Mouse (Mus musculus) lung, postnatal 0 days (tissue): Measurements from ENCODE around the gene Pde12. TPM values are rescaled to one million over a fixed set of nuclear protein-coding genes. Genes with fewer than 3 reads are reported as not detected.
"Not testable (repeated sequence)": the region's sequence is repeated elsewhere in the genome, so short reads cannot be mapped to it uniquely, and the experiment has no call there.

ENCODE experiments used
- ATAC-seq: fragments of 200-750 bp; cut with Nextera tagmentation; 2 replicates; pipeline ENCODE4 v1.8.0; 2017; ENCODE audit warnings: moderate library complexity
- DNase-seq: peaks from one replicate; pipeline ENCODE4 v3.0.0-alpha.2; 2016; ENCODE audit warnings: low spot score
- H3K27ac ChIP-seq: fragments of 300-500 bp; sonication (generic); 2 replicates; pipeline ENCODE4 v1.5.1; 2014; ENCODE audit warnings: antibody characterized with exemption, mild to moderate bottlenecking, low read length, mixed read lengths
- H3K27me3 ChIP-seq: fragments of 300-500 bp; sonication (generic); replicated peaks from 2 replicates; pipeline ENCODE4 v1.6.1; 2014; ENCODE audit warnings: low read length, mixed read lengths; ENCODE audit not compliant: insufficient read depth
- H3K36me3 ChIP-seq: fragments of 300-500 bp; sonication (generic); 2 replicates; pipeline ENCODE4 v1.6.1; 2014; ENCODE audit warnings: low read length, mixed read lengths; ENCODE audit not compliant: insufficient read depth
- H3K4me1 ChIP-seq: fragments of 300-500 bp; sonication (generic); 2 replicates; pipeline ENCODE4 v1.6.1; 2014; ENCODE audit warnings: antibody characterized with exemption, low read depth, low read length, mixed read lengths; ENCODE audit not compliant: insufficient read depth
- H3K4me2 ChIP-seq: fragments of 300-500 bp; sonication (generic); replicated peaks from 2 replicates; pipeline ENCODE4 v1.6.1; 2014; ENCODE audit warnings: low read depth, mild to moderate bottlenecking, low read length, moderate library complexity, mixed read lengths
- H3K4me3 ChIP-seq: fragments of 300-500 bp; sonication (generic); 2 replicates; pipeline ENCODE4 v1.5.1; 2014; ENCODE audit warnings: low read depth, low read length
- H3K9ac ChIP-seq: fragments of 300-500 bp; sonication (generic); replicated peaks from 2 replicates; pipeline ENCODE4 v1.6.1; 2014; ENCODE audit warnings: low read depth, mild to moderate bottlenecking
- H3K9me3 ChIP-seq: fragments of 300-500 bp; sonication (generic); 2 replicates; pipeline ENCODE4 v1.6.1; 2016; ENCODE audit warnings: low read length, mixed read lengths
- CTCF ChIP-seq: IDR thresholded peaks from 2 replicates; pipeline ENCODE4 v1.5.1; 2016; ENCODE audit warnings: antibody characterized with exemption, mild to moderate bottlenecking
- EP300 ChIP-seq: IDR thresholded peaks from 2 replicates; pipeline ENCODE4 v1.6.1; 2016; ENCODE audit warnings: antibody characterized with exemption, mild to moderate bottlenecking, control low read depth
- WGBS: fragments of 180-500 bp; shearing (Covaris S2); extraction: QIAGEN DNeasy Blood & Tissue Kit; methylation state at CpG from one replicate; pipeline ENCODE4 v1.1.7; 2014; 5-methylcytosine and 5-hydroxymethylcytosine counted together
- polyA plus RNA-seq: library from polyadenylated mRNA; unstranded; fragments of >200 nt; fragmentation: Nextera tagmentation; extraction: Ambion mirVana; gene quantifications from 2 replicates; pipeline ENCODE4 v1.2.1, GENCODE M21; 2015

The Pde12 gene
- polyA plus RNA-seq, 1 experiment from 2014 or later: 5.5 TPM

DNA sequence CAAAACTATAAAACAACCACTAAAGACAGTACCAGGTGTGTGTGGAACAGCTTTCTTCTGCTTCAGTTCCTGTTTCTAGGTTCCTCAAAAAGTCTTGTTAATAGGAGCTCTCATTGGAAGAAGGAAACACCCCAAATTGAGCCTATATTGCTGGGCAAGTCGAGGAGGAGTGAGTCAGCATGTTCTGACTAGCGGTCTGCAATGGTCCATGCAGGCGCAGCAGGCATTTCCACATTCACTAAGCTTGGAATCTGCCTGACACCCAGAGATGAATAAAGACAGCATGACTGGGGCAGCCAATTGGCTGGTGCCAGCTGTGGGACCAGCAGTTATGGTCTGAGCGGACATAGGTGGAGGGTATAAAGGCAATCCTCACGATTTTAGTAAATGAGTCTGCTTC, 6.1 kb upstream of the Pde12 start:
- Histone ChIP-seq H3K9ac (no peak overlapping the region), H3K27ac (no peak overlapping the region), H3K4me1 (no peaks in the 10 kb centered on the region), H3K36me3 (no peaks in the 10 kb centered on the region), H3K9me3 (no peaks in the 10 kb centered on the region), H3K4me3 (no peak overlapping the region), H3K4me2 (no peak overlapping the region), H3K27me3 (no peaks in the 10 kb centered on the region)
- ATAC-seq (no peak), DNase-seq (peak; percentile 21)
- no peak for TF ChIP-seq CTCF
- no peak for TF ChIP-seq EP300
- WGBS: 70% methylated on average over 5 of the region's 5 CpGs

DNA sequence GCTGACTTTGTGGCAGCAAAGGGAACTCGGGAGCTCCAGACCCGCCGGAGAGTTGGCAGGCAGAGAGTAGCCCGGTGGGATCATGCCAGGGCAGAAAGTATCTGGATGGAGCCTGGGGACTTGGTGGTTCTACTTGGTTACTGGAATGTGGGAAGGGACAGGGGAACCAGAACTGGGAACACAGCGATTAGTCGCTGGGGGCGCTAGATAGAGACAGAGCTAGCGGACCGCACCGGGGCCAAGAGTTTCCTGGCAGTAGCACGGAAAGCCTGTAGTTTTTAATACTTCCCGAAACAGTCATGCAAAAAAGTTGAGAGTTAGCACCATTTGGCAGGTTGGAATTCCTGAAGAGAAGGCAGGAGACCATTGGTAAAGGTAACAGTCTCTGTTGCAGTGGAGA, 5.7 kb upstream of the Pde12 start:
- DNase-seq: peak; percentile 63
- no peak overlapping the region for H3K4me3 ChIP-seq
- 0 out of 2 replicates have a peak, but pooled peaks have one; percentile 25 for ATAC-seq
- no peaks in the 10 kb centered on the region for H3K4me1 ChIP-seq
- H3K27ac ChIP-seq: no peak overlapping the region
- H3K27me3 ChIP-seq: no peaks in the 10 kb centered on the region
- H3K9ac ChIP-seq: no peak overlapping the region
- no peak overlapping the region for H3K4me2 ChIP-seq
- TF ChIP-seq CTCF (peak; percentile 59), EP300 (no peak)
- H3K9me3 ChIP-seq: no peaks in the 10 kb centered on the region
- 20% methylated on average over 12 of the region's 12 CpGs for WGBS
- no peaks in the 10 kb centered on the region for H3K36me3 ChIP-seq

DNA sequence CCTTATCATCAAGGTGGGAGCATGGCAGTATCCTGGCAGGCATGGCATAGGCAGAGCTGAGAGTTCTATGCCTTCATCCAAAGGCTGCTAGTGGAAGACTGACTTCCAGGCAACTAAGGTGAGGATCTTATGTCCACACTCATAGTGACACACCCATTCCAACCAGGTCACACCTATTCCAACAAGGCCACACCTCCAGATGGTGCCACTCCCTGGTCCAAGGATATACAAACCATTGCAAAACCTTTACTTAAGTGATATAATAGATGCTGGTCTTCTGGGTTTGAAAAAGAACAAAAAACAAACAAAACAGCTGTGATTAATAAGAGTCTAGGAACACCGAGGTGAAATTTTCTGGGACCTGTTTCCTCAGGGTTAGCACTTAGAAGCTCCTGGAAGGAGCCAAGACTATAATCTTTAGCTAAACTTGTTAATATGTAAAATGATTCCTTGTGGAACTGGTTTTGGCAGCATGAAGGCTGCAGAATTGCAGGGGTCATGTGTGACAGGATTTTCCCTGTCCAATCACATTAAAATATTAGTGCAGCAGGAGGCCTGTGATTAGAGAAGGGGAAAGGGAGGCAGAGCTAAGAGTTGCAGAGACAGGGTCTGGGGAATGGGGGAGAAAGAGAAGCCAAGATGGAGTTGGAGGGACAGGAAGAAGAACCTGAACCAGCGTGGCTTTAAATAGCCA, 4.9 kb upstream of the Pde12 start:
- not testable (repeated sequence) for ATAC-seq

DNA sequence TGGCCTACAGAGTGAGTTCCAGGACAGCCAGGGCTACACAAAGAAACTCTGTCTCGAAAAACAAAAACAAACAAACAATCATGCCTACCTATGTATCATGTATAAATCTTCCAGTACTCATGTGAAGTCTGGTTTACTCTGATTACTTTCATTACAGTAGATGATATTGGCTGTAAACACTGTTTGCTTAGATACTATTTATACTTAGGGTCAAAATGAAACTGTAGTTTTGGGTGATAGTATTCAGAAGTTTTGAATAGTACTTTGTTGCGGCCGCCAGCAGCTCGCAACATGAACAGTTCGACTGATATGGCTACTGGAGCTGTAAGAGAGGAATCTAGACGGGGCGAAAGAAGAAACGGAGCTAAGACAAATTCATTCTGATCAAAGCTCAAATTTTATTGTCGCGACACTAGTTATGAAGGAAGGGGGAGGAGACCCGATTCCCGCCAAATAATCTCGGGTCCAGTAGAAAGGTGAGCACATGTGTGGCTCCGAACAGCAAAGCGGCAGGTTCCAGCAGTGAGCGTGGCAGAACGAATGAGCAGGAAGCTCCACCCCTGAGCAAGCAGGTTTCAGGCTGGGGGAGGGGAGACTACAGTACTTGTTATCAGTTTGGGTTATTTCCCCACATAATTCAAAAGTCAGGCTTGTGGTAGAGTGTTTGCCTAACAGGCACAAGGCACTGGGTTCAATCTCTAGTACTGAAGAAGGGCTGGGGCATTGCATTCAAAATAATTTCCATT, 2.4 kb upstream of the Pde12 start:
- H3K27me3 ChIP-seq, H3K4me3 ChIP-seq, H3K27ac ChIP-seq, H3K9ac ChIP-seq, DNase-seq, H3K9me3 ChIP-seq, ATAC-seq, H3K36me3 ChIP-seq, H3K4me2 ChIP-seq, H3K4me1 ChIP-seq: not testable (repeated sequence)
- 67% methylated on average over 17 of the region's 17 CpGs for WGBS

More for the DNA sequence above, 4.9 kb upstream of the Pde12 start:
- H3K4me1 ChIP-seq, H3K27ac ChIP-seq, H3K4me3 ChIP-seq, H3K9ac ChIP-seq, H3K4me2 ChIP-seq, H3K9me3 ChIP-seq, H3K27me3 ChIP-seq, H3K36me3 ChIP-seq: not testable (repeated sequence)
- peak; percentile 17 for DNase-seq
- 67% methylated on average over 2 of the region's 2 CpGs for WGBS

DNA sequence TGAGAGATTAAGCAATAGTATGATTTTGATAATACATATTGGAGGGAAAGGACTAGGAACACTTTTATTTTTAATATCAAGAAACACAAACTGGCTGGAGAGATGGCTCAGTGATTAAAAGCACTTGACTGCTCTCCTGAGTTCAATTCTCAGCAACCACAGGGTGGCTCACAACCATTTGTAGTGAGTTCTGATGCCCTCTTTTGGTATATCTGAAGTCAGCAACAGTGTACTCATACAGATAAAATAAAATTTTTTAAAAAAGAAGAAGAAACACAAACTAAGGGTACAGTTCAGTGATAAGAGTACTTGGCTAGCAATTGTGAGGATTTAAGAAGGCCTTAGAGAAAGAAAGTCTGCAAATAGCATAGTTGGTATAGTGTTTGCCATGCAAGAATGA, 1.3 kb upstream of the Pde12 start:
- no peaks in the 10 kb centered on the region for H3K27me3 ChIP-seq
- H3K9me3 ChIP-seq: no peaks in the 10 kb centered on the region
- DNase-seq (no peak), ATAC-seq (no peak)
- no peak overlapping the region for H3K4me3 ChIP-seq
- no peaks in the 10 kb centered on the region; the same call in 1 of the 2 replicates for H3K4me1 ChIP-seq
- no peaks in the 10 kb centered on the region; the same call in 1 of the 2 replicates for H3K36me3 ChIP-seq
- no peak overlapping the region for H3K27ac ChIP-seq
- no peak overlapping the region for H3K9ac ChIP-seq
- H3K4me2 ChIP-seq: no peak overlapping the region
- TF ChIP-seq CTCF: 0 out of 2 replicates have a peak, but pooled peaks have one; percentile 7
- no peak for TF ChIP-seq EP300

DNA sequence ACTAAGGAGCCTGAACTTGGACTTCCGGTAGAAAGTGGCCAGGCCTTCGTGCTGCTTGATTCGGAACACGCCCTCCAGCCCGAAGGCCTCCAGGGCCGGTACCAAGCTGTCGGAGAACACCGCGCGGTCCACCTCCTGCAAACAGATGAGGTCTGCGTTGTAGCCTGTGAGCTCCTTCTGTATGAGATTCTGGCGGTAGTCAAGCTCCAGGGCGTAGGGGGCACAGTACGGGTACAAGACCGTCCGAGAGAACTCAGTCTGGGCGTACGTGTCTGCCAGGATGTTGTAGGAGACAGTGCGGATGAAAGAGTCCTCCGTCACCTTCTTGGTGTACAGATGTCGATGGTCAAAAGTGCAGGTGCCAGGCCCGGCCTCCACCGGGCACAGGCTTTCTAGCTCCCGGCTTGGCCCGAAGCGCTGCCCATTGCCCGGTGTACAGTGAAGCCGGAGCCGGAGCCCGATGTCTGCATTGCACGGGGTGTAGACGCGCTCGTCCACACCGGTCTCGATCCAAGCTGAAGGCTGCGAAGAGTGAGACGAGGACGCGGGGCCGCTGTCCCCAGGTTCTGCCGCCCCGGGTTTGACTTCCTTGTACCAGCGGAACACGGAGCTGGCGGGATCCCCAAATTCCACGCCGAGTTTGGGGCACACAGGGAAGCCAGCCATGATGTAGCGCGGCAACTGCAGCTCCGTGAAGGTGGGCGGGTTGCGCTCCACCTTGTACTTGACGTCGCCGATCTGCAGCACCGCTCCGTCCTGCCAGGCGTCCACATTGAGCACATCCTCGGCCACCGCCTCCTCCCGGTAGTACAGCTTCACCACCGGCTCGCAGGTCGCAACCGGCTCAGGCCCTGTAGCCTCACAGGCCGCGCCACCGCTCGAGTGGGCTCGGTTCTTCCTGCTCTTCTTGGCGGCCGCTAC, 1.1 kb downstream of the Pde12 start:
- TF ChIP-seq CTCF: no peak
- no peak for TF ChIP-seq EP300
- DNase-seq (peak; percentile 55), ATAC-seq (peak; percentile 41)
- H3K9ac ChIP-seq: peak overlapping the region; percentile 82
- WGBS: under 1% methylated on average over 73 of the region's 73 CpGs
- no peaks in the 10 kb centered on the region for H3K9me3 ChIP-seq
- H3K4me2 ChIP-seq: peak overlapping the region; percentile 95
- peaks cover 6% of the 10 kb centered on the region; the same call in 1 of the 2 replicates for H3K36me3 ChIP-seq
- peak overlapping the region; percentile 94 for H3K4me3 ChIP-seq
- no peaks in the 10 kb centered on the region; the same call in 1 of the 2 replicates for H3K4me1 ChIP-seq
- no peaks in the 10 kb centered on the region for H3K27me3 ChIP-seq
- H3K27ac ChIP-seq: peak overlapping the region; percentile 87
